Mouse (Mus musculus) lung, postnatal 0 days (tissue): ENCODE data around the gene Oas1d. TPM values are rescaled to one million over a fixed set of nuclear protein-coding genes. Genes with fewer than 3 reads are reported as not detected.

Source experiments
- ATAC-seq: fragments of 200-750 bp; cut with Nextera tagmentation; 2 replicates; pipeline ENCODE4 v1.8.0; 2017; ENCODE audit warnings: moderate library complexity
- DNase-seq: peaks from one replicate; pipeline ENCODE4 v3.0.0-alpha.2; 2016; ENCODE audit warnings: low spot score
- H3K27ac ChIP-seq: fragments of 300-500 bp; sonication (generic); 2 replicates; pipeline ENCODE4 v1.5.1; 2014; ENCODE audit warnings: antibody characterized with exemption, mild to moderate bottlenecking, low read length, mixed read lengths
- H3K27me3 ChIP-seq: fragments of 300-500 bp; sonication (generic); replicated peaks from 2 replicates; pipeline ENCODE4 v1.6.1; 2014; ENCODE audit warnings: low read length, mixed read lengths; ENCODE audit not compliant: insufficient read depth
- H3K36me3 ChIP-seq: fragments of 300-500 bp; sonication (generic); 2 replicates; pipeline ENCODE4 v1.6.1; 2014; ENCODE audit warnings: low read length, mixed read lengths; ENCODE audit not compliant: insufficient read depth
- H3K4me1 ChIP-seq: fragments of 300-500 bp; sonication (generic); 2 replicates; pipeline ENCODE4 v1.6.1; 2014; ENCODE audit warnings: antibody characterized with exemption, low read depth, low read length, mixed read lengths; ENCODE audit not compliant: insufficient read depth
- H3K4me2 ChIP-seq: fragments of 300-500 bp; sonication (generic); replicated peaks from 2 replicates; pipeline ENCODE4 v1.6.1; 2014; ENCODE audit warnings: low read depth, mild to moderate bottlenecking, low read length, moderate library complexity, mixed read lengths
- H3K4me3 ChIP-seq: fragments of 300-500 bp; sonication (generic); 2 replicates; pipeline ENCODE4 v1.5.1; 2014; ENCODE audit warnings: low read depth, low read length
- H3K9ac ChIP-seq: fragments of 300-500 bp; sonication (generic); replicated peaks from 2 replicates; pipeline ENCODE4 v1.6.1; 2014; ENCODE audit warnings: low read depth, mild to moderate bottlenecking
- H3K9me3 ChIP-seq: fragments of 300-500 bp; sonication (generic); 2 replicates; pipeline ENCODE4 v1.6.1; 2016; ENCODE audit warnings: low read length, mixed read lengths
- CTCF ChIP-seq: IDR thresholded peaks from 2 replicates; pipeline ENCODE4 v1.5.1; 2016; ENCODE audit warnings: antibody characterized with exemption, mild to moderate bottlenecking
- EP300 ChIP-seq: IDR thresholded peaks from 2 replicates; pipeline ENCODE4 v1.6.1; 2016; ENCODE audit warnings: antibody characterized with exemption, mild to moderate bottlenecking, control low read depth
- WGBS: fragments of 180-500 bp; shearing (Covaris S2); extraction: QIAGEN DNeasy Blood & Tissue Kit; methylation state at CpG from one replicate; pipeline ENCODE4 v1.1.7; 2014; 5-methylcytosine and 5-hydroxymethylcytosine counted together
- polyA plus RNA-seq: library from polyadenylated mRNA; unstranded; fragments of >200 nt; fragmentation: Nextera tagmentation; extraction: Ambion mirVana; gene quantifications from 2 replicates; pipeline ENCODE4 v1.2.1, GENCODE M21; 2015

The Oas1d gene
- polyA plus RNA-seq, 1 experiment from 2014 or later, result not detected

GRCm38 (mm10) chr5:120969703-120970102, 55.4 kb downstream of the Oas1d start:
- no peaks in the 10 kb centered on the region for H3K27me3 ChIP-seq
- H3K9ac ChIP-seq, result no peak overlapping the region
- no peaks in the 10 kb centered on the region for H3K36me3 ChIP-seq
- DNase-seq (no peak), ATAC-seq (no peak)
- 37% methylated on average over 4 of the region's 4 CpGs for WGBS
- H3K9me3 ChIP-seq, result no peaks in the 10 kb centered on the region
- TF ChIP-seq EP300 (no peak), CTCF (no peak)
- H3K4me1 ChIP-seq, result no peaks in the 10 kb centered on the region
- no peak overlapping the region for H3K4me3 ChIP-seq
- H3K27ac ChIP-seq, result no peak overlapping the region
- no peak overlapping the region for H3K4me2 ChIP-seq

Other genes starting within 250 kb of the Oas1d start
- 0.48 and 0.70 TPM in 2 replicates for gene Dtx1, start 202.6 kb upstream of the Oas1d start, polyA plus RNA-seq
- gene Oas2, start 164.7 kb upstream of the Oas1d start, polyA plus RNA-seq, result 0.21 and 0.31 TPM in 2 replicates
- gene Oas3, start 136.9 kb upstream of the Oas1d start, polyA plus RNA-seq, result 0.20 and 0.31 TPM in 2 replicates
- 0.30 and 0.60 TPM in 2 replicates for gene Oas1e, start 119.0 kb upstream of the Oas1d start, polyA plus RNA-seq
- gene Oas1c, start 102.0 kb upstream of the Oas1d start, polyA plus RNA-seq, result 1.5 and 1.7 TPM in 2 replicates
- not detected in 2 replicates for gene Oas1f, start 67.2 kb upstream of the Oas1d start, polyA plus RNA-seq
- gene Oas1h, start 53.1 kb upstream of the Oas1d start, polyA plus RNA-seq, result not detected in 2 replicates
- 0.94 and 1.1 TPM in 2 replicates for gene Oas1g, start 26.9 kb upstream of the Oas1d start, polyA plus RNA-seq
- gene Oas1a, start 7.0 kb upstream of the Oas1d start, polyA plus RNA-seq, result 3.0 and 3.1 TPM in 2 replicates
- not detected in 2 replicates for gene Rph3a, start 95.6 kb downstream of the Oas1d start, polyA plus RNA-seq